Mouse (Mus musculus) adrenal gland, adult 2 months (tissue): ENCODE data around the gene Atp2a1. TPM values are rescaled to one million over a fixed set of nuclear protein-coding genes. Genes with fewer than 3 reads are reported as not detected.

Source experiments
- DNase-seq: peaks from one replicate; pipeline ENCODE4 v3.0.0; 2021
- polyA plus RNA-seq: library from polyadenylated mRNA; depleted of rRNA; stranded (reverse); fragments of >200 nt; gene quantifications from 2 replicates; pipeline ENCODE4 v1.2.3, GENCODE M21; 2012
- total RNA-seq, 2 experiments: library from RNA; stranded (reverse); gene quantifications; 2 replicates each; pipeline ENCODE4 v1.2.3; 2021

Atp2a1 gene
- total and polyA plus RNA-seq, 3 experiments: not detected

- no peak for DNase-seq
Observed at GRCm38 (mm10) chr7:126472713-126473112, 9.8 kb upstream of the Atp2a1 start.

- DNase-seq: no peak
Observed at GRCm38 (mm10) chr7:126472306-126472705, 9.4 kb upstream of the Atp2a1 start.

- no peak for DNase-seq
Observed at GRCm38 (mm10) chr7:126471853-126472252, 8.9 kb upstream of the Atp2a1 start.

DNA sequence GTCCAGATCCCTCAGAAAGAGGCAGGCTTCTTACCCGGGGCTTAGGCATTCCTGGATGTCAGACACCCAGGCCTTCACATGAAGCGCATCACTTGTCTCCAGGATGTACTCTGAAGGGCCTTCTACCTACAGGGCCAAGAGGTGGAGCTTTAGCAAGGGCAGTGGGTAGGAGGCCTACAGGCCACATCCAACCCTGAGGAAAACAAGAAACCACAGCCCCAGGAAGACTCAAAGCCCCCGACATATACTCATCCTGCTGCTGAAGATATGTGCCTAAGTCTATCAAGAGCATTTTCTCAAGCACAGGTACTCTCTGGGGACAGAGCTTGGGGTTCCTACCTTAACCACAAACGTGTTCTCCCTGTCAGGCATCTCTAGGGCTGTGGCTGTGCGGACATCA is 8.5 kb upstream of the Atp2a1 start:
- no peak for DNase-seq

GRCm38 (mm10) chr7:126470077-126470476 is 7.2 kb upstream of the Atp2a1 start:
- no peak for DNase-seq

DNA sequence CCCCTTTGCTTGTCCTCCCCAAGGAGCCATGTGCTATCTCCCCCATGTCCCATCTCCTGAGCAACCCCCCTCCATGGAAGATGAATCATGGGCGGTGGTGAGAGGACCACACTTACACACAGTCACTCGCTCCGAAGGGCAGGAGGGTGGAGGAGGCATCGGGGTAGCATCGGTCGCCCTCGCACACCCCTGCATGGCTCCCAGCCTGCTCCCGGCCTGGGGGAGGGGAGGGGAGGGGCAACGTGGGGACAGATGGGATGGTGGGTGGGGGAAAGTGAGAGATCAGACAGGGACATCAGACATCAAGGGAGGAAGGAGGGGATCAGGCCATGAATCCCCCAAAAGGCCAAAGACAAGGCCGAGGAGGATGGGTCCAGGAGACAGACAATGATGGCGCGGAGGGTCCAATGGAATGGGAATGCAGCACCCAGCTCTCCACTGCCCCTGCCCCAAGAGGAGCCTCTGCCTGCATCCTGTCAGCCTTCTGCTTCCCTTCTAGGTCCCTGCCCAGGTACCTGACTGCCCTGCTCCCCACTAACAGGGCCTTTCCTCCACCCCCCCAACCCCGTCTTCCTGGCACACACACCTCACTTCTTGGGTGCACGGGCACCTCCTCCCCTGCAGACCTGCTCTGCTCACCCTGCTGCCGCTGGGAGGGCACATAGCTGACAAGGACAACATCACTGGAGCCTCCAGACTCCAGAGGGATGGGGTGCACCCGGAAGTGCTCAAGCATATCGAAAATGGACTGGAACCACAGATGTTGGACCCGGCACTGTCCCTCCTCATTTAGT is 5.1 kb upstream of the Atp2a1 start:
- DNase-seq: no peak

DNA sequence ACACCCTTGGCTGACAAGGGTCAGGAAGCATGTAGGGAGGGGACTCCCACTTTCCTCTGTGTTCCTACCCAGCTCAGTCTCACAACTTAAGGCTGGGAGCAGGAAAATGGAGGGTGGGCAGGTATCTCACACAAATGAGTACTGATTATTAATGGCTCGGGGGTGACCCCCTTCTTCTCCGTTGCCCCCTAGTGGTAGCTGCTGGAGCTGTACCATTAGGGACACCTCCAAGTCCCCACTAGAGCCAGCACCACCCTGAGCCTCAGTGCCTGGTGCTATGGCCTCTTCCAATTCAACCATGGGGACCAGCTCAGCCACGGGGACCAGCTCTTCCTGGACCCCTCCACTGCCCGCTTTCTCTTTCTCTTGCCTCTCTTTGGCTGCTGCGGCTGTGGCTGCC is 4.4 kb upstream of the Atp2a1 start:
- DNase-seq: peak; percentile 63

DNA sequence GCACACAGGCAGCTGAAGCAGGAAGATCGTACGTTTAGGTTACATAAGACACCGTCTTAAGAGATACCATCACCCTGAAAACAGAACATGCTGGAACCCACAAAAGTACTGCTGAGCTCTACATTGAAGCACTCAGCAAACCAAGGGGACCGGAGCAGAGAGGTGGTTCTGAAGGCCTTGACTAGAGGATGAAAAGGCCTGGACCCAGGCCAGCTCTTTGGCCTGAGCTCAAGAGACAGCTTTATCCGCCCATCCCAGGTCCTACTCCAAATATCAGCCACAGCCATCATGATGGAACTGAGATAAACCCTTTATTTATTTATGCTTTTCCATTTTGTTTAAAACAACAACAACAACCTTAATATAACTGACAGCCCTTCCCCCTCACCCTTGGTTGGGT is 3.8 kb upstream of the Atp2a1 start:
- DNase-seq: peak; percentile 53

DNA sequence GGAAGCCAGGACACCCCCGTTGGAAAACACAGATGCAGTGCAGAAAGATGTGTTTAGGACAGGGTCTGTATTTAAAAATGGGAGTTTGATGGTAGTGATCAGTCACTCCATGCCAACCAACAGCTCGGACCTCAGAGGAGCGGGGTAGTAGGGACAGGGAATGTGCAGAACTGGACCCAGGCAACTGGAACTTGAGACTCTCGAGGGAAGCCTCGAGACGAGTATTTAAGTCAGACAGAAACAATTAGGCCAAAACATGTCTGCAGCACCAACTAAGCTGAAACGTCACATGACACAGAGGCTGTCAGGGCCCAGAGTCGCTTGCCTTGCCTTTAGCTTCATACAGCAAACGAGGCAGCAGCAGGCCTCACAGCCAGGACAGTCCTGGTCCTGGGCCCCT is 3.2 kb upstream of the Atp2a1 start:
- DNase-seq: no peak

DNA sequence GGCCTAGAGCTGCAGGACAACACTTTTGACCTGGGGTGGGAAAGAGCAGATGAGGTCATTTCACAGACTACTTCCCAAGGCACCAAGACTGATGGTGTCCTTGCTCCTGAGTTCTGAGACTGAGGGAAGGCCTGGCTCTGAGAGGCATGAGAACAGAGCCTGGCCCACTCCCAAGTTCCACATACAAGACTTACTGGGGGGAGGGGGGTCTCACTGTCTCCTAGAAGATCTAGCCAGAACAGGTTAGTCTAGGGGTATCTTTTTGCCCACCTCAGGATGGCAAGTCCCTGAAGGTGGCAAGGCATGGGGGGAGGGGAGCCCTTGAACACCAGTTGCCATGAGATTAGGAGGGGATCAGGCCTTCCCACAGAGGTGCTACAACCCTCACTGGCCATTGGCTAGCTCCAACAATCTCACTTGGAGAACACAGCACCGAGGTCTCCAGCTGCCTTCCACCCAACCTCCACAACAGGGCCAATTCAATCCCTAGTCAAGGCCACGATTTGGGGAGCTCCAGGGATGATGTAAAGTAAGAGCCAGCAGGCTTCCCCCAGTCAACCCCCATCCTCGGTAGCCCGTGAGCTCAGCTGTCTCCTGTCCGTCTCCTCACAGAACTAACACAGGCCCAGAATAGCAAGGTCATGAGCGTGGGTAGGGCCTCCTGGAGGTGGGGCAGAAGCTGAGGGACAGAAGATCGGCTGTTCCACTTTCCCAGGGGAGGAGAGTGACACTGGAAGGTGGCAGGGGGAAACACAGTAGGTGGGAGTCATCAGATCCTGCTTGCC is 2.5 kb upstream of the Atp2a1 start:
- DNase-seq: peak; percentile 71

GRCm38 (mm10) chr7:126464836-126465235 is 1.9 kb upstream of the Atp2a1 start:
- DNase-seq: peak; percentile 15

- DNase-seq: no peak
Observed at GRCm38 (mm10) chr7:126464121-126464520, 1.2 kb upstream of the Atp2a1 start.

GRCm38 (mm10) chr7:126463547-126463946 is 639 bp upstream of the Atp2a1 start:
- DNase-seq: no peak

GRCm38 (mm10) chr7:126461626-126462025 is 1.3 kb downstream of the Atp2a1 start:
- DNase-seq: no peak

DNA sequence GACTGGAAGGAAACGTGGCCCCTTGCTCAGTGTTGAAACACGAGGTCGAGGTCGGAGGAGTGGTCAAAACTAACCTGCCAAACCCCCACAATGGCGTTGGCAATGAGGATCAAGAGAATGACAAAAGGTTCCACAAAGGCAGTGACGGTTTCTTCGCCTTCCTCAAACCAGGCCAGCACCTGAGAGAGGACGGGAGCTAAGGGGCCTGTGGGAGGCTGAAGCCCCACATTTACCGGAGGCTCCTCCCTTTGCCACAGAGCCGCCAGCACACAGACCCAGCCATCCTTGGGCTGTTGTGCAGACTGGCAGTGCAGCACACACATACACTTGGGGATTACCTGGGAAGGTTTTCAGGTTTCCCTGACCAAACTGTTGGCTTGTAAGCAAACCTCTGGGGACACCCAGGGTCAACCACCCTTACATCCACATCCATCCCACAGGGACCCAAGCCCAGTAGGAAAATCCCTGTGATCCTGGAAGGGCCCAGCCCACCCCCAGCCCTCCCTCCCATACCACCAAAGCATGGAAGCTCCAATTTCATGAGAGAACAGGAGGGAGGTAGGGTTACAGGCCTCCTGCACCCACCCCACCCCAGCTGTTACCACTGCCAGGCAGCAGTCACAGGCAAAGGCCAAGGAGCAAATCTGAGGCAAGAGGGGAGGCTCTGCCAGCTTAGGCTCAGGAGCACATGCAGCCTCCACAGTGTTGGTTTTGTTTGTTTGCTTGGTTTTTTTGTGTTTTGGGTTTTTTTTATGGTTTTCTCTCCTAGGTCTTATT is 2.1 kb downstream of the Atp2a1 start:
- no peak for DNase-seq

- no peak for DNase-seq
Observed at GRCm38 (mm10) chr7:126458844-126459618, 3.9 kb downstream of the Atp2a1 start.

DNA sequence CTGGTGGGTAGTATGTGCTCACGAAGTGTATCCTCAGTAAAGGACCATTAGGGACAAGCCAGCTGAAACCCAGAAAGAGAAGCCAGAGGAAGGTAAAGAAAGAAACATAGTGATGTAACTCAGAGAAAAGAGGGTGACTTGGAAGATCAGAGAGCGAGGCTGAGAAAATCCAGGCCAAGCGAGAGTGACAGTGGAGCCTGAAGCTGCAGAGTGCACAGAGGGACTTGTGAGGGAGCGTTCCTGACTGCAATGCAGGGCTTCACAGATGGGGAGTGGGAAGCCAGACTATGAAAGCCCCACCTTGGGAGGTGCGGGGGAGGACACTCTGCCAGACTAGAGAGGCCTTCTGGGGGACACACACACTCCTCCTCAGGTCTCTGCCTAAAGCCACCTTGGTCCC is 4.7 kb downstream of the Atp2a1 start:
- DNase-seq: no peak

- no peak for DNase-seq
Observed at GRCm38 (mm10) chr7:126456382-126457266, 6.3 kb downstream of the Atp2a1 start.

DNA sequence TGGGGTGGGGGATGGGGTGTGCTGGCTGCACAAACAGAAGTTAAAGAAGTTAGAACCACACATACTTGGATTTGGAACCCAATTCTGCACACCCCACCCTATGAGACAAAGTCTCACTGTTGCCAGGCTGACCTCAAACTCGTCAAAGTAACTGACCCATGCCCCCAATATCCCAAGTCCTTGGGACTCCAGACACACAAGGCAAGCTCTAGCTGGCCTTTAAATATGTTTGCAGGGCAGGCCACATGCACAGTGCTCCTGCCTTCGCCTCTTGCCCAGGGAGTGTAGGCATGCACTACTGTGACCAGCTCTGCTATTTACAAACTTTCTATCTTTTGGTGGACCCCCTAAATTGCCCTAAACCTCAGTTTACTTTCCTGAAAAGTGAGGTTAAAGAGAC is 7.7 kb downstream of the Atp2a1 start:
- no peak for DNase-seq

- no peak for DNase-seq
Observed at GRCm38 (mm10) chr7:126453861-126454260, 9.0 kb downstream of the Atp2a1 start.

DNA sequence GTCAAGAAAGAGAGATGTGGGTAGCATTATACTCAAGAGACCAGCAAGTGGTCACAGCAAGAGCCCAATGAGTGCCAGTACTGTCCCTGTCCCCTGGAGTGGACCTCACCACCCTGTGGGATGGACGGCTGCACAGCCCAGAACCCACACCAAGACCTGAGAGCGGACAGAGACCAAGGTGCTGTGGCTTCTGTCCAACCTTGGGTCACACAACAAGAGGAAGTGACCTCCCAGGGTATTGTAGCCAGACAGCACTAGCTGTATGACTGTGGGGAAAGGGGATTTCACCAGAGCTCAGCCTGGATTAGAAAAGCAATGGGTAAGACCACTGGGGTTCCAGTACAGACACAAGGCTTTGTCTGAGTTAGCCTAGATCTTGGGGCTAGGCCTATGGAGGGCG is 10.7 kb downstream of the Atp2a1 start:
- no peak for DNase-seq
